Mouse (Mus musculus) frontal cortex, postnatal 10 days (tissue): ENCODE measurements around the gene Slc2a1.

ENCODE experiments used
- DNase-seq, 2 experiments: peaks; one replicate each; pipeline ENCODE4 v3.0.0; 2022; ENCODE audit warnings: low spot score in 2 of 2, mixed read lengths in 1 of 2

Slc2a1 gene

GRCm38 (mm10) chr4:119129096-119129495 is 20.6 kb downstream of the Slc2a1 start:
- no peak for DNase-seq

DNA sequence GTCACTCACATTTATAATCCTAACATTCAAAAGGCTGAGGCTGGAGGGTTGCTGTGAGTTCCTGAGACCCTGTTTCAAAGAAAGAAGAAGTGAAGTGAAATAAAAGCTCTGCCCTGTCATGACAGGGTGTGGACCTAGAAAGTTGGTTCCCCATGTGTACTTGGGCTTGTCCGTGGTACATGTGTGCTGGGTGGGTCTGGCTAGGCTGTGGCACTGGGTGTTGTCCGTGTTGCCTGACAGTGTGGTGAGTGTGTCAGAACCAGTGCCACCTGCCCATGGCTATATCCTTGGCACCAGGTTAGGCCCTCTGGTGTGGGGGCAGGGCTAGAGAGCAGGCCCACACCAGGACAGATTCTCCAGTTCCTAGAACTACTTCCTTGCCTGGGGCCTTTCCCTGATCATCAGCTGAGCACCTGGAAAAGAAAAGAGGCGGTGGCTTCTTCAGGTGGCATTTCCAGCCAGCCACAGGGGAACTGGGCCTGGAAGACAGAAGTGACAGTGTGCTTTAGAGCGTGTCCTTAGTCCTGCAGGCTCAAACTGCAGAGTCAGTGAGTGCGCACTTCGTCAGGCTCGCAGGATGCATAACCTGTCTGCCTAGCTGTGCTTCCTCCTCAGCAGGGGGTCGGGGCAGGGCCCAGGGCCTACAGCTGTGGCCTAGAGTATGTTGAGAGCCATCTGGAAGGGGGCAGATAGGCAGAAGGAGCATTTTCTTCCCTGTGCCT is 22.8 kb downstream of the Slc2a1 start:
- DNase-seq: no peak

GRCm38 (mm10) chr4:119133306-119133705 is 24.8 kb downstream of the Slc2a1 start:
- no peak for DNase-seq

DNA sequence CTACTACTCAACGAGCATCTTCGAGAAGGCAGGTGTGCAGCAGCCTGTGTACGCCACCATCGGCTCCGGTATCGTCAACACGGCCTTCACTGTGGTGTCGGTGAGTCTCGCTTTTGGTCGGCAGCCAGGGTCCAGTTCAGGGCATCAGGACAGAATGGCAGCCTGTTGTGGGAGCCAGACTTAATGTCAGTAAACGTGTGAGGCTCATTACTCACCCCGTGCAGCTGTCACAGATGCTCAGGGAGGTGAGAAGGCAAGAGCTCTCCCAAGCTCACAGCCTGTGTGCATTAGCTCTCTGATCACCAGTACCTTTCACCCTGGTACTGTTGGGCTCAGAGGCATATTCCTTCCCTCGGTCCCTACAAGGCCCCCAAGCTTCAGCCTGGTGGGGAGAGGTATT is 25.3 kb downstream of the Slc2a1 start:
- DNase-seq: no peak

- DNase-seq: no peak
Observed at GRCm38 (mm10) chr4:119137313-119137712, 28.8 kb downstream of the Slc2a1 start.

GRCm38 (mm10) chr4:119138171-119138570 is 29.7 kb downstream of the Slc2a1 start:
- peak in 1 of 2 experiments; percentile 62 for DNase-seq

- DNase-seq: no peak
Observed at GRCm38 (mm10) chr4:119138776-119139175, 30.3 kb downstream of the Slc2a1 start.

DNA sequence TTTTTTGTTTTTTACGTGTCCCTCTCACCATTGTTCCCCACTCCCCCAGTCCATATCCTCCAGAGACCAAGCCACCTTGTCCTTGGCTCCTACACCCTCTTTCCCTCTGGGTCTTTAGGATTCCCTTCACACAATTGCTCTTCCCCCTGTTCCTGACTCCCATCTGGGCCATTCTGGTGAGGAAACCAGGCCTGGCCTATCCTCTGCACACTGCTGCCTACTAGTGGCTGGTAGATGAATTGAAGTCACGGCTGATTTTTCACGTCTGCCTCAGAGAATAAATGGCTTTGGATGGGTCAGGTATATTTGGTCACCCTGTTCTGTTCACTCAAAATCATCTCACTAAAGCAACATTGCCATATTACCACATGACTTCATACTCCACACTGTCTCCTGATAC is 31.6 kb downstream of the Slc2a1 start:
- DNase-seq: no peak

DNA sequence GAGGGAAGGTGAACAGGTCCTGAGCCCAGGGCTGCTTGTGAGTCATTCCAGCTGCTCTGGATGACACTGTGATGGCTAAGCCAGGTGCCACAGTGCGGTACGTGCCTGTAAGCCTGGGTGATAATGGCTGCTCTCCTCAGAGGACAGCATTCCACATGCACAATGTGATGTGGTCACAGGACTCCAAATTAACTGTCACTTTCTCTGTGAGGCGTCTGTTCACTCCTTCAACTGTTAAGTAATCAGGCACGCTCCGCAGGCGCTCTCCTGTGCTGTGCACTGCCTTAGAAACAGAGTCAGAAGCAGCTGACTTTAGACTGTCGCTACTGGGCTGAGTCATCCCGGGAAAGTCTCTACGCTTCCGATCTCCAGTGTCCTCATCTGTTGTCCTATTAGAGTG is 32.7 kb downstream of the Slc2a1 start:
- no peak for DNase-seq

- peak; percentile 48 to 57 for DNase-seq
Observed at GRCm38 (mm10) chr4:119142230-119142871, 33.8 kb downstream of the Slc2a1 start.

GRCm38 (mm10) chr4:119146816-119147215 is 38.3 kb downstream of the Slc2a1 start:
- no peak for DNase-seq

- no peak for DNase-seq
Observed at GRCm38 (mm10) chr4:119147347-119147746, 38.8 kb downstream of the Slc2a1 start.

GRCm38 (mm10) chr4:119148741-119149140 is 40.2 kb downstream of the Slc2a1 start:
- DNase-seq: no peak

DNA sequence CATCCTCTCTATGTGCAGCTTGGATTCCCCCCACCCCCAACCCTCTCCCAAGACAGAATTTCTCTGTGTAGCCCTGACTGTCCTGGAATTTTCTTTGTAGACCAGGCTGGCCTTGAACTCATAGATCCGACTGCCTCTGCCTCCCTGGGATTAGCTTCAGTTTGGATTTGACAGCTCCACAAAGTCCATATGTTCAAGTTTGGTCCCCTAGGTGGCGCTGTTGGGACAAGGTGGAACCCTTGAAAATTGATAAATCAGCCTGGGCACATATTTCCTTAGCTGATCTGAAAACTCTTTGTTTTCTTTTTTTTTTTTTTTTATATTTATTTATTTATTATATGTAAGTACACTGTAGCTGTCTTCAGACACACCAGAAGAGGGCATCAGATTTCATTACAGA is 48.7 kb downstream of the Slc2a1 start:
- no peak for DNase-seq

- DNase-seq: no peak
Observed at GRCm38 (mm10) chr4:119157891-119158290, 49.4 kb downstream of the Slc2a1 start.

- no peak for DNase-seq
Observed at GRCm38 (mm10) chr4:119161358-119161757, 52.8 kb downstream of the Slc2a1 start.

DNA sequence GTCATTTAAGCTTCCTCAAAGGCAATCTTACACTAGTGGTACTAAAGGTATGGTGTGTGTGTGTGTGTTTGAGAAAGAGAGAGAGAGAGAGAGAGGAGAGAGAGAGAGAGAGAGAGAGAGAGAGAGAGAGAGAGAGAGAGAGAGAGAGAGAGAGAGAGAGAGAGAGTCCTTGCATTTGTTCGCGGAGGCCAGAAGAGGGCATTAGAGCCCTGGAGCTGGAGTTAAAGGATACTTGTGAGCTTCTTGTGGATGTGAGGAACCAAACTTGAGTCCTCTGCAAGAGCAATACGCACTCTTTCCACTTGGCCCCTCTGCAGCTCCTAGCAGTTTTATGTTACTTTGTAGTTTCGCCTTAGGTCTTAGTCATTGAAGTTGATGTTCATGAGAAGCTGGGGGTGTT is 54.5 kb downstream of the Slc2a1 start:
- no peak for DNase-seq

GRCm38 (mm10) chr4:119165916-119166315 is 57.4 kb downstream of the Slc2a1 start:
- no peak for DNase-seq

DNA sequence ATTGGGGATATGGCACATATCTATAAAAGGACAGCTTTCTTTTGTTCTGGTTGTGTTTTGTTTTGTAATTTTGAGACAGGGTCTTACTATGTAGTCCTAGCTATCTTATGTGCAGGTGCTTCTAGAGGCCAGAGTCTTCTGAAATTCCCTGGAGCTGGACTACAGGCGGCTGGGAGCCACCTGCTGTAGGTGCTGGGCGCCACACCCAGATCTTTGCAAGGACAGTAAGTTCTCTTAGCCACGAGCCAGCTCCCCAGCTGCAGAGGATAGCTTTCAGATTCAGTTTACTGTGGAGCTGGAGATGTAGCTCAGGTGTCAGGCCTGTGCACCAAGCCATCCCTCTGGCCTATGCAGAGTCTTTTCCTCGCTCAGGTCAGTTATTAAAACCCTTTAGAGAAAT is 58.6 kb downstream of the Slc2a1 start:
- no peak for DNase-seq

- DNase-seq: peak; percentile 73 to 81
Observed at GRCm38 (mm10) chr4:119167663-119168062, 59.2 kb downstream of the Slc2a1 start.

DNA sequence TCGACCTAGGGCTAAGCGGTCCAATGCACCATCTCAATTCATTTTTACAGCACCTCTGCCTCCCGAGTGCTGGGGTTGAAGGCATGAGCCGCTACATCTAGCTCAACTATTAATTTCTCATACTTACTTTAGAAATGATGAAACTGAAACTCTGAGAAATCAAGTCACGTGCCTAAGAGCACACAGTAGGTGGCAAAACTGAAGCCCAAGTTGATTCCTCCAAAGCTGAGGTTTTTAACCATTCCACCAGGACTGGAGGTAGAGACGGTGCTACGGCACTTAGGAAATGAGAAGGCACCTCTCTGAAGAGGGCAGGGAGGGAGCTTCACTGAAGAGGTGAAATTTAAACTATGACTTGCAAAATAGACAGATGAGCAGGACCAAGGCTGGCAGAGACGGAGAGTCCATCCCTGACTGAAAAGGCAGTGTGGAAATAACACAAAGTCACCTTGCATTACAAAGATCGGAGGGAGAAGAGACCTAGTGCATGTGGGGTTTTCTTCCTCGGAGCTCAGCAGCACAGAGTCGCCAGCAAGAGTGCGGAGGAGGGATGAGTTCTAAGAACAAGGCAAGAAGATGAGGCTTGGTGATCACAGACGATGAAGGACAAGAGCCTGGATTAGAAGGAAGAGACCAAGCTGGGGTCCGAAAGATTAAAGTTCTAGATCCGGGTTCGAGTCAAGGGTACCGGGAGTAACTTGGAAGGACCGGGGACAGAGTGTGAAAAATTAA is 64.6 kb downstream of the Slc2a1 start:
- DNase-seq: no peak

DNA sequence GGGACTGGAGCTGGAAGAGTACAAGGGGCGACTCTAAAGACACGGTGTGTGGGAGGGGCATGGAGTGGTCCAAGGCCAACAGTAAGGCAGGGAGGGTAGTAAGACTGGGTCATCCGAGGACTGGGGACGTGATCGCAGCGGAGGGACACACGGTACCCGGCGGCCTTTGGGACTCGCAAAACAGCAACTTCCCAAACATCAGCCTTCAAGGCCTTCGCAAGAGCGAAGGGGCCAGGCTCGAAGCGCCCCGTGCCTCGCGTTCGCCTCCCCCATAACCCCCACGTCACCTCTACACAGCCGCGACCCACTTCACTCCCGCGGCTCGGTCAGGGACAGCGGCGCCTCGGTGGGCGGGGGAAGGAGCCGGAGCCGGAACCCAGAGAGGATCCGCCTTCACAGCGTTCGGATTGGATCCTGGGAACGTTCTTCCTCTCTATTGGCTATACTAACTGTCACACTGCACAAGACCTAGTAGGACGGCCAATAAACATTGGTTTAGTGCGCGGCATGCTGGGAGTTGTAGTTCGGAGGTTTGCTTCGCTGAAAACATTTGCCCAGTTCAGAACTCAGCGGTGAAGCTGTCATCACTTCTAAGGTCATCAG is 65.4 kb downstream of the Slc2a1 start, which contains the start of gene Zfp691:
TSS of gene Zfp691 (minus strand) at position 345 of the 603 bp plus-strand sequence.
- peak; percentile 94 to 95 for DNase-seq
